Mouse (Mus musculus) heart, embryonic 13.5 days (tissue): ENCODE data around the gene Mblac2. TPM values are rescaled to one million over a fixed set of nuclear protein-coding genes. Genes with fewer than 3 reads are reported as not detected.

Experiments
- ATAC-seq: fragments of 200-750 bp; cut with Nextera tagmentation; 2 replicates; pipeline ENCODE4 v1.8.0; 2017; ENCODE audit warnings: moderate TSS enrichment; ENCODE audit not compliant: insufficient number of reproducible peaks, low FRiP score, low TSS enrichment; ENCODE audit errors: extremely low read depth
- H3K27ac ChIP-seq: fragments of 300-500 bp; sonication (generic); replicated peaks from 2 replicates; pipeline ENCODE4 v1.5.1; 2015; ENCODE audit warnings: moderate library complexity, mild to moderate bottlenecking, inconsistent platforms
- H3K27me3 ChIP-seq: fragments of 300-500 bp; sonication (generic); replicated peaks from 2 replicates; pipeline ENCODE4 v1.6.1; 2015; ENCODE audit warnings: mild to moderate bottlenecking, inconsistent platforms
- H3K36me3 ChIP-seq: fragments of 300-500 bp; sonication (generic); 2 replicates; pipeline ENCODE4 v1.6.1; 2015; ENCODE audit warnings: mild to moderate bottlenecking, inconsistent platforms
- H3K4me1 ChIP-seq: fragments of 300-500 bp; sonication (generic); 2 replicates; pipeline ENCODE4 v1.6.1; 2015; ENCODE audit warnings: inconsistent platforms
- H3K4me2 ChIP-seq: fragments of 300-500 bp; sonication (generic); 2 replicates; pipeline ENCODE4 v1.6.1; 2015; ENCODE audit warnings: inconsistent platforms, mild to moderate bottlenecking, moderate library complexity
- H3K4me3 ChIP-seq: fragments of 300-500 bp; sonication (generic); 2 replicates; pipeline ENCODE4 v1.5.1; 2015; ENCODE audit warnings: moderate library complexity, mild to moderate bottlenecking, inconsistent platforms
- H3K9ac ChIP-seq: fragments of 300-500 bp; sonication (generic); 2 replicates; pipeline ENCODE4 v1.6.1; 2015; ENCODE audit warnings: inconsistent platforms, mild to moderate bottlenecking, moderate library complexity
- H3K9me3 ChIP-seq: fragments of 300-500 bp; sonication (generic); 2 replicates; pipeline ENCODE4 v1.6.1; 2016; ENCODE audit warnings: inconsistent platforms
- WGBS: fragments of 180-500 bp; shearing (Covaris S2); methylation state at CpG from one replicate; pipeline ENCODE4 v1.1.7; 2015; ENCODE audit warnings: mixed read lengths; 5-methylcytosine and 5-hydroxymethylcytosine counted together
- polyA plus RNA-seq: library from polyadenylated mRNA; unstranded; fragments of >200 nt; fragmentation: Nextera tagmentation; extraction: Ambion mirVana; gene quantifications from 2 replicates; pipeline ENCODE4 v1.2.1, GENCODE M21; 2015

Gene Mblac2
- 4.7 and 7.3 TPM in 2 replicates for polyA plus RNA-seq

- ATAC-seq, result peak; percentile 92
- H3K4me3 ChIP-seq, result peak within 1 kb of the TSS; percentile 77
Measured at GRCm38 (mm10) chr13:81710775-81711545, at the start of gene Mblac2, which contains the start of gene Polr3g. Gene Mblac2 (plus strand): TSS chr13:81711341. Gene Polr3g (minus strand): TSS chr13:81711013.

DNA sequence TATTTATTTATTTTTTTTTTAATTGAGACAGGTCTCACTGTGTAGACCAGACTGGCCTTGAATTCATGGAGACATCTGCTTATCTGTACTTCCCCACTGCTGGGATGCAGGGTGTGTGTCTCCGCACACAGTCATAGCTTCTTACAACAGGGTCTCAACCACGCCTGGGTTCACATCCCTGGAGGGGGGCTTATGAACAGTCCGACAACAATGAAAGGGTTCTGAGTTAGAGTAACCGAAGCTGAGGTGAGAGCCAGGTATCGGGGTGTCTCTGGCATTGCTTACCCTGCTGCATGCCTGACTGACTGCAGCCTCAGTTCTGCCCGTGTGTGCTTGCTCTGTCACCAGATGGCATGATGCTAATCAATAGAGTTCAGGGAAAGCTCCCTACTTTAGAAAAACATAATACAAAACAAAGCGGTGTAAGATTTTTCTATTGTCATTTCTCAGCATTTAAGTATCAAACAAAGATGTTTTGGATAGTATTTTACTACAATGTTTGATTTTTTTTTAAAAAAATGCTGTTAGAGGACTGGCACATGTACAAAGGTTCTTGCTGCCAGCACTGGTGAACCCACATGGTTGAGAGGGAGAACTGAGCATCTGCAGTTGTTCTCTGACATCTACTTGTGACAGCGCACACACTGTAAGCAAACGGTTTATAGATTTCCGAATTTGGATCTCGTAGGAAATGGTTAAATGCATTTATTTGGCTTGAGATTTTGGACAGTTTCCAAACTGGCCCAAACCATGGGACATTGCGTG is 47.4 kb upstream of the Mblac2 start:
- no peak for ATAC-seq
- H3K27me3 ChIP-seq, result no peaks in the 10 kb centered on the region
- H3K4me2 ChIP-seq, result no peak overlapping the region
- peaks cover 58% of the 10 kb centered on the region for H3K36me3 ChIP-seq
- H3K27ac ChIP-seq, result no peak overlapping the region
- no peak overlapping the region for H3K4me3 ChIP-seq
- peaks cover 22% of the 10 kb centered on the region for H3K4me1 ChIP-seq
- WGBS, result 82% methylated on average over 12 of the region's 12 CpGs
- no peaks in the 10 kb centered on the region for H3K9me3 ChIP-seq
- no peak overlapping the region for H3K9ac ChIP-seq

More at GRCm38 (mm10) chr13:81710775-81711545, at the start of gene Mblac2, which contains the start of gene Polr3g:
- Histone ChIP-seq H3K27me3 (no peaks in the 10 kb centered on the region), H3K4me2 (peak within 1 kb of the TSS; percentile 100), H3K4me1 (peaks cover 28% of the 10 kb centered on the region), H3K9ac (peak within 1 kb of the TSS; percentile 86), H3K36me3 (no peaks in the 10 kb centered on the region), H3K9me3 (no peaks in the 10 kb centered on the region), H3K27ac (peak within 1 kb of the TSS; percentile 88)
- under 1% methylated on average over 61 of the region's 61 CpGs for WGBS

DNA sequence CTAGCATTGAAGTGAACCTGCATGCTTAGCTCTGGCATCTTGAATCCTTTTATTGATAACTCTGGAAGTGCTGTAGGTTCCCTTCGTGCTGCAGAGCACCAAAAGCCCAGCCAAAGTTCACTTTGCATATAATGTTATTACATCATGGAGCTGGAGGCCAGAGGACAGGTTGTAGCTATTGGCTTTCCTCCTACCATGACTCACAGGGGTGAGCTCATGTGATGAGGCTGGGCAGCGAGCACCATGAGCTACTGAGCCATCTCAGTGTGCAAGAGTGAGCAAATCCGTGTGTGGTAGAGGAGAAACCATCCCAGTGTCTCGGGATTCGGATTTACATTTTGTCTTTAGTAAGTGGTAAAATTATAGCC is 46.8 kb upstream of the Mblac2 start:
- Histone ChIP-seq H3K4me1 (peaks cover 17% of the 10 kb centered on the region), H3K27me3 (no peaks in the 10 kb centered on the region), H3K27ac (no peak overlapping the region), H3K9me3 (no peaks in the 10 kb centered on the region), H3K4me3 (no peak overlapping the region), H3K36me3 (peaks cover 64% of the 10 kb centered on the region), H3K9ac (no peak overlapping the region), H3K4me2 (no peak overlapping the region)
- 83% methylated on average over 5 of the region's 5 CpGs for WGBS
- ATAC-seq, result no peak

DNA sequence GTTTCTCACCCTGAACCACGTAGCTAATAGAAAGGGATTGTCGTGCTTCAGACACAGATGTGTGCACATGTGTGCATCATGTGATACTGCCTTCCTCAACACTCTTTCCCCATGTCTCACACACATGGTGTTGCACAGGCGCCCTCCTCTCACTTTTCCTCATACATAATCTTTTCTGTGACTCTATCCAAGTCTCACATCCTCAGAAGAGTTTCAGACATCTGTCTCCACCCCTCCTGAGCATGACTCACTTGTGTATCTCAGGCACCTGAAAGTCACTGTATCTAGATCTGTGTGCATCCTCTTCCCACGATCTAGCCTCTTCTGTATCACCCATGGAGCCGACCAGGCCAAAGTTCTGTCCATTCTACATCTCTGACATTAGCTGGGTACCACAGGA is 43.4 kb upstream of the Mblac2 start:
- no peak overlapping the region for H3K4me2 ChIP-seq
- WGBS, result 77% methylated on average over 5 of the region's 5 CpGs
- ATAC-seq, result no peak
- H3K9ac ChIP-seq, result no peak overlapping the region
- H3K9me3 ChIP-seq, result no peaks in the 10 kb centered on the region
- H3K4me3 ChIP-seq, result no peak overlapping the region
- H3K36me3 ChIP-seq, result peaks cover 73% of the 10 kb centered on the region
- H3K27ac ChIP-seq, result no peak overlapping the region
- no peaks in the 10 kb centered on the region for H3K27me3 ChIP-seq
- H3K4me1 ChIP-seq, result peaks cover 10% of the 10 kb centered on the region; the same call in 1 of the 2 replicates

DNA sequence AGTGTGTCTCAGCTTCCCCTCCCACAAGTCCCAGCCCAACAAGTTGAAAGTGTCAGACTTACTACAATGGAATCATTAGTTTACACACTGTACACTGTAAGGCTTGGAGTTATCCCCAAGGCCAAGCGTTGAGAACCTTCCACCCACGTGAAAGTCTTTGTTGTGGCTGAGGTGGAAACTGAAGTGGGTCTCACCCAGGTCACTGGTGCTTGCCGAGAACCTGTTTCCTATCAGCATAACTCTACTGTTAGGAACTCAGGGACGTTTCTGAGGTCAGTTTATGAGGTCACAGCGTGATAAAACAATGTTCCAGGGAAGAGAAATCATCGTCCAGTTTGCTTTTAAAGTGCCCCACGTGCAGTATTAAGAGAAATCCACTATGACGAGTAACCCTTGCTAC is 35.8 kb upstream of the Mblac2 start:
- Histone ChIP-seq H3K36me3 (peaks cover 67% of the 10 kb centered on the region), H3K4me2 (no peak overlapping the region), H3K4me1 (no peaks in the 10 kb centered on the region), H3K27me3 (no peaks in the 10 kb centered on the region), H3K27ac (no peak overlapping the region), H3K4me3 (no peak overlapping the region), H3K9ac (no peak overlapping the region), H3K9me3 (no peaks in the 10 kb centered on the region)
- WGBS, result 70% methylated on average over 8 of the region's 8 CpGs
- no peak for ATAC-seq

DNA sequence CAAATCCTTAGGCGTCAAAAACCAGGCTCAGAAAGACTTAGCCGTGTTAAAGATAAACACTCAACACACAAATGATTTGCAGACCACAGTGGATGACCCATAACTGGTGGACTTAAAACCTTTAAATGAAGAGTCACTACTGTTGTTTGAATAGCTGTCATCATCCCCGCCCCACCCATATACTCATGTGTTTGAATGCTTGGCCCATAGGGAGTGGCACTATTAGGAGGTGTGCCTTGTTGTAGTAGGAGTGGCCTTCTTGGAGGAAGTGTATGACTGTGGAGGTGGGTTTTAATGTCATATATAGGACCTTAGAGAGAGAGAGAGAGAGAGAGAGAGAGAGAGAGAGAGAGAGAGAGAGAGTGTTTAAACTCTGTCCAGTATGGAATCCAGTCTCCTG is 28.0 kb upstream of the Mblac2 start:
- no peak overlapping the region for H3K4me2 ChIP-seq
- H3K36me3 ChIP-seq, result peaks cover 42% of the 10 kb centered on the region
- WGBS, result 87% methylated on average over 3 of the region's 3 CpGs
- no peak overlapping the region for H3K9ac ChIP-seq
- no peaks in the 10 kb centered on the region for H3K9me3 ChIP-seq
- no peaks in the 10 kb centered on the region for H3K27me3 ChIP-seq
- H3K4me3 ChIP-seq, result no peak overlapping the region
- no peak overlapping the region for H3K27ac ChIP-seq
- H3K4me1 ChIP-seq, result no peaks in the 10 kb centered on the region; the same call in 1 of the 2 replicates
- no peak for ATAC-seq

- no peak overlapping the region for H3K4me2 ChIP-seq
- H3K9me3 ChIP-seq, result no peaks in the 10 kb centered on the region
- no peak for ATAC-seq
- H3K27ac ChIP-seq, result no peak overlapping the region
- peaks cover 46% of the 10 kb centered on the region for H3K36me3 ChIP-seq
- no peaks in the 10 kb centered on the region for H3K27me3 ChIP-seq
- no peak overlapping the region for H3K4me3 ChIP-seq
- H3K4me1 ChIP-seq, result no peaks in the 10 kb centered on the region; the same call in 1 of the 2 replicates
- H3K9ac ChIP-seq, result no peak overlapping the region
- WGBS, result 64% methylated on average over 5 of the region's 5 CpGs
Measured at GRCm38 (mm10) chr13:81684258-81684657, 26.9 kb upstream of the Mblac2 start.

- Histone ChIP-seq H3K9ac (no peak overlapping the region), H3K4me2 (no peak overlapping the region), H3K27ac (no peak overlapping the region), H3K4me1 (peaks cover 3% of the 10 kb centered on the region), H3K36me3 (peaks cover 43% of the 10 kb centered on the region), H3K27me3 (no peaks in the 10 kb centered on the region), H3K4me3 (no peak overlapping the region), H3K9me3 (no peaks in the 10 kb centered on the region)
- no peak for ATAC-seq
- 80% methylated on average over 3 of the region's 3 CpGs for WGBS
Measured at GRCm38 (mm10) chr13:81684884-81685283, 26.3 kb upstream of the Mblac2 start.

GRCm38 (mm10) chr13:81689587-81689986 is 21.6 kb upstream of the Mblac2 start:
- peak; percentile 31; the same call in 1 of the 2 replicates for ATAC-seq
- 79% methylated on average over 3 of the region's 3 CpGs for WGBS
- Histone ChIP-seq H3K4me3 (no peak overlapping the region), H3K4me2 (no peak overlapping the region), H3K27ac (no peak overlapping the region), H3K27me3 (no peaks in the 10 kb centered on the region), H3K4me1 (peaks cover 21% of the 10 kb centered on the region), H3K9me3 (no peaks in the 10 kb centered on the region), H3K9ac (no peak overlapping the region), H3K36me3 (peaks cover 29% of the 10 kb centered on the region)

GRCm38 (mm10) chr13:81690477-81690876 is 20.7 kb upstream of the Mblac2 start:
- peak overlapping the region; percentile 47 for H3K4me2 ChIP-seq
- ATAC-seq, result peak; percentile 58; the same call in 1 of the 2 replicates
- WGBS, result 22% methylated on average over 10 of the region's 10 CpGs

GRCm38 (mm10) chr13:81691606-81692005 is 19.5 kb upstream of the Mblac2 start:
- H3K27me3 ChIP-seq, result no peaks in the 10 kb centered on the region
- H3K27ac ChIP-seq, result peak overlapping the region; percentile 70
- peak overlapping the region; percentile 44 for H3K4me2 ChIP-seq
- peaks cover 21% of the 10 kb centered on the region for H3K4me1 ChIP-seq
- no peaks in the 10 kb centered on the region for H3K9me3 ChIP-seq
- H3K36me3 ChIP-seq, result peaks cover 18% of the 10 kb centered on the region
- ATAC-seq, result peak; percentile 76
- peak overlapping the region; percentile 37 for H3K9ac ChIP-seq
- WGBS, result 37% methylated on average over 9 of the region's 9 CpGs
- no peak overlapping the region for H3K4me3 ChIP-seq

More at GRCm38 (mm10) chr13:81690477-81690876, 20.7 kb upstream of the Mblac2 start:
- peak overlapping the region; percentile 19; the same call in 1 of the 2 replicates for H3K9ac ChIP-seq
- no peaks in the 10 kb centered on the region for H3K9me3 ChIP-seq
- H3K27me3 ChIP-seq, result no peaks in the 10 kb centered on the region
- H3K4me3 ChIP-seq, result no peak overlapping the region
- peak overlapping the region; percentile 57 for H3K27ac ChIP-seq
- peaks cover 23% of the 10 kb centered on the region for H3K36me3 ChIP-seq
- H3K4me1 ChIP-seq, result peaks cover 21% of the 10 kb centered on the region
